ENCODE assay signal across 20 mouse cellular contexts in the genomic region with DNA sequence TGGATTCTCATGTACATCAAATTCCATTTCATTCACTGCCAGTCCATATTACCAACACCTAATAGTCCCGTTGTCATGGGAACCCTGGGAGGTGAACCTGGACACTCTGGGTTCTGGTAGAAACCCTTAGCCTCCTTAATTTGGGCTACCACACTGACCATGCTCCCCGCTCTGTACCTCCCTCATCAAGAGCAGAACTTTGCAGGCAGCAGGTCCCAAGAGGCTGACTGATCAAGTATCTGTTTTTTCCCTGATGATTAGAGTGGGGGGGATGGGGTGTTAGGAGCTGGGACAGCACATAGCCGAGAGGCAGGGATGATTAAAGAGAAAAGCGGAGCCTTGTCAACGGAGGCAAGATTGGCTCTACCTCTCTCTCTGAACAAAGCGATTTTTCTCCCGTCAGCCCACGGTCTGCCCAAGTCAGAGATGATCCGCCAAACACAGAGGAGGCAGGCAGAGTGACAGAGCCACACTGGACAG. TPM values are rescaled to one million over a fixed set of nuclear protein-coding genes. Genes with fewer than 3 reads are reported as not detected.
DNase-seq lines count a peak whose midpoint lies in the region; ATAC-seq lines count a peak whose summit lies in the region.
"Had no signal": no experiment of that assay in that cellular context is flagged by ENCODE, and none has a peak within 500 bp of the region (broad histone marks: within the 10 kb centered on the region; RNA-seq: fewer than 3 reads in every experiment).

No protein-coding gene starts in this region.

- no peak for DNase-seq in forebrain, embryonic 11.5 days (ENCODE audit: low spot score)
- peak; percentile 54 for DNase-seq in retina, embryonic 14.5 days (ENCODE audit: low spot score)
- no peak for DNase-seq in right cerebral cortex, postnatal 36 days (ENCODE audit: low spot score in 2 of 2)
- no peak for DNase-seq in thymus, adult 18-20 months
- DNase-seq: cerebellum, postnatal 14 days; gastrocnemius, postnatal 25 days; heart, postnatal 36 days; kidney, adult 9 months; thymus, postnatal 14 days had no signal

- no peak for ATAC-seq in forebrain, embryonic 11.5 days (replicated peaks; ENCODE audit: low FRiP score)
- no peak for ATAC-seq in forebrain, embryonic 16.5 days
- ATAC-seq in hindbrain, embryonic 12.5 days (ENCODE audit: low FRiP score), result peak; percentile 68
- ATAC-seq in midbrain, embryonic 12.5 days (ENCODE audit: low FRiP score, low read depth), result peak; percentile 28
- ATAC-seq: liver, embryonic 12.5 days; Patski had no signal

- peaks cover 15% of the 10 kb centered on the region for H3K4me1 ChIP-seq in forebrain, embryonic 11.5 days (replicated peaks; ENCODE audit: control insufficient read depth, insufficient read depth, low read length)
- H3K4me1 ChIP-seq in forebrain, embryonic 16.5 days (replicated peaks; ENCODE audit: control insufficient read depth, insufficient read depth, low read length), result peaks cover 24% of the 10 kb centered on the region
- peaks cover 54% of the 10 kb centered on the region for H3K4me1 ChIP-seq in hindbrain, embryonic 12.5 days
- H3K4me1 ChIP-seq in midbrain, embryonic 12.5 days, result peaks cover 47% of the 10 kb centered on the region
- H3K4me1 ChIP-seq: liver, embryonic 12.5 days had no signal

- no peak overlapping the region for H3K9ac ChIP-seq in forebrain, embryonic 11.5 days (ENCODE audit: low read length)
- H3K9ac ChIP-seq in forebrain, embryonic 16.5 days (replicated peaks; ENCODE audit: low read depth, low read length), result no peak overlapping the region
- no peak overlapping the region for H3K9ac ChIP-seq in hindbrain, embryonic 12.5 days
- H3K9ac ChIP-seq in midbrain, embryonic 12.5 days (replicated peaks), result no peak overlapping the region
- H3K9ac ChIP-seq: embryonic facial prominence, embryonic 15.5 days; heart, embryonic 12.5 days; liver, embryonic 12.5 days; lung, embryonic 15.5 days; stomach, embryonic 15.5 days had no signal

- H3K27ac ChIP-seq in forebrain, embryonic 11.5 days (ENCODE audit: low read depth, low read length), result peak overlapping the region; percentile 6; the same call in 1 of the 2 replicates
- no peak overlapping the region for H3K27ac ChIP-seq in forebrain, embryonic 16.5 days (ENCODE audit: low read length)
- H3K27ac ChIP-seq in hindbrain, embryonic 12.5 days, result peak overlapping the region; percentile 76
- peak overlapping the region; percentile 72 for H3K27ac ChIP-seq in midbrain, embryonic 12.5 days (replicated peaks)
- H3K27ac ChIP-seq: embryonic facial prominence, embryonic 15.5 days; limb, embryonic 10.5 days; liver, embryonic 12.5 days; lung, embryonic 15.5 days; stomach, embryonic 15.5 days had no signal

- no peaks in the 10 kb centered on the region for H3K9me3 ChIP-seq in forebrain, embryonic 11.5 days (ENCODE audit: control insufficient read depth, low read length)
- no peaks in the 10 kb centered on the region for H3K9me3 ChIP-seq in forebrain, embryonic 16.5 days (ENCODE audit: control insufficient read depth, low read length)
- no peaks in the 10 kb centered on the region for H3K9me3 ChIP-seq in hindbrain, embryonic 12.5 days (replicated peaks)
- no peaks in the 10 kb centered on the region for H3K9me3 ChIP-seq in midbrain, embryonic 12.5 days
- H3K9me3 ChIP-seq: embryonic facial prominence, embryonic 15.5 days; heart, embryonic 12.5 days; limb, embryonic 10.5 days; liver, embryonic 12.5 days; lung, embryonic 15.5 days; stomach, embryonic 15.5 days had no signal

- 83% methylated on average over 9 of the region's 9 CpGs for WGBS in forebrain, embryonic 11.5 days
- 64% methylated on average over 9 of the region's 9 CpGs for WGBS in forebrain, embryonic 16.5 days
- 49% methylated on average over 9 of the region's 9 CpGs for WGBS in hindbrain, embryonic 12.5 days
- 72% methylated on average over 9 of the region's 9 CpGs for WGBS in midbrain, embryonic 12.5 days

- H3K27me3 ChIP-seq in forebrain, embryonic 11.5 days (ENCODE audit: control insufficient read depth, insufficient read depth, low read length), result no peaks in the 10 kb centered on the region
- H3K27me3 ChIP-seq in forebrain, embryonic 16.5 days (replicated peaks; ENCODE audit: control insufficient read depth, insufficient read depth, low read length), result no peaks in the 10 kb centered on the region
- peaks cover under 1% of the 10 kb centered on the region; the same call in 1 of the 2 replicates for H3K27me3 ChIP-seq in hindbrain, embryonic 12.5 days
- no peaks in the 10 kb centered on the region; the same call in 1 of the 2 replicates for H3K27me3 ChIP-seq in midbrain, embryonic 12.5 days
- H3K27me3 ChIP-seq: embryonic facial prominence, embryonic 15.5 days; heart, embryonic 12.5 days; liver, embryonic 12.5 days; lung, embryonic 15.5 days; Patski; stomach, embryonic 15.5 days had no signal

- no peaks in the 10 kb centered on the region for H3K36me3 ChIP-seq in forebrain, embryonic 11.5 days (ENCODE audit: control insufficient read depth, insufficient read depth, low read length)
- no peaks in the 10 kb centered on the region for H3K36me3 ChIP-seq in forebrain, embryonic 16.5 days (ENCODE audit: control insufficient read depth, insufficient read depth)
- no peaks in the 10 kb centered on the region for H3K36me3 ChIP-seq in hindbrain, embryonic 12.5 days
- no peaks in the 10 kb centered on the region for H3K36me3 ChIP-seq in midbrain, embryonic 12.5 days
- H3K36me3 ChIP-seq: embryonic facial prominence, embryonic 15.5 days; heart, embryonic 12.5 days; limb, embryonic 10.5 days; liver, embryonic 12.5 days; lung, embryonic 15.5 days; stomach, embryonic 15.5 days had no signal

- no peak overlapping the region for H3K4me2 ChIP-seq in forebrain, embryonic 11.5 days (ENCODE audit: low read depth, low read length, severe bottlenecking)
- no peak overlapping the region for H3K4me2 ChIP-seq in forebrain, embryonic 16.5 days (ENCODE audit: low read length)
- H3K4me2 ChIP-seq in hindbrain, embryonic 12.5 days (replicated peaks), result peak overlapping the region; percentile 15; the same call in 1 of the 2 replicates
- H3K4me2 ChIP-seq in midbrain, embryonic 12.5 days (replicated peaks), result no peak overlapping the region; the same call in 1 of the 2 replicates
- H3K4me2 ChIP-seq: embryonic facial prominence, embryonic 15.5 days; heart, embryonic 12.5 days; liver, embryonic 12.5 days; lung, embryonic 15.5 days; stomach, embryonic 15.5 days had no signal

- no peak overlapping the region for H3K4me3 ChIP-seq in forebrain, embryonic 11.5 days (ENCODE audit: low read depth, low read length)
- no peak overlapping the region for H3K4me3 ChIP-seq in forebrain, embryonic 16.5 days (replicated peaks; ENCODE audit: low read length)
- H3K4me3 ChIP-seq in hindbrain, embryonic 12.5 days, result no peak overlapping the region
- no peak overlapping the region for H3K4me3 ChIP-seq in midbrain, embryonic 12.5 days
- H3K4me3 ChIP-seq: embryonic facial prominence, embryonic 15.5 days; heart, embryonic 12.5 days; limb, embryonic 10.5 days; liver, embryonic 12.5 days; lung, embryonic 15.5 days; stomach, embryonic 15.5 days had no signal

RNA-seq across cellular contexts. Expression of a gene that starts 26.5 kb away (rescaled TPM):
- polyA plus RNA-seq in forebrain, embryonic 11.5 days (2014; fragmentation: Nextera tagmentation; extraction: Ambion mirVana), result 0.09 TPM in 1 of 2 replicates, not detected in the other
- 0.08 TPM in 1 of 2 replicates, not detected in the other for polyA plus RNA-seq in forebrain, embryonic 16.5 days (2015; fragmentation: Nextera tagmentation; extraction: Ambion mirVana)
- 0.08 TPM in 1 of 2 replicates, not detected in the other for polyA plus RNA-seq in hindbrain, embryonic 12.5 days (2016; fragmentation: Nextera tagmentation; extraction: Ambion mirVana)
- polyA plus RNA-seq in midbrain, embryonic 12.5 days (2016; fragmentation: Nextera tagmentation; extraction: Ambion mirVana), result 0.15 and 0.20 TPM in 2 replicates
- polyA plus RNA-seq: frontal cortex, adult 2 months; heart, embryonic 12.5 days; liver, embryonic 12.5 days; Patski had no signal

Comparison
In these comparisons a context has a peak if more than half of its experiments do, and no peak if none do; other contexts are left out.
1. ATAC-seq: peak in hindbrain, embryonic 12.5 days (single experiment) and midbrain, embryonic 12.5 days (single experiment); none in forebrain, embryonic 11.5 days (single experiment) and forebrain, embryonic 16.5 days (single experiment).